Mouse (Mus musculus) left cerebral cortex, adult 2 months (tissue): ENCODE results near the gene Capza1. TPM values are rescaled to one million over a fixed set of nuclear protein-coding genes. Genes with fewer than 3 reads are reported as not detected.
"Not testable (repeated sequence)": the region's sequence is repeated elsewhere in the genome, so short reads cannot be mapped to it uniquely, and the experiment has no call there.

Experiments used
- DNase-seq, 2 experiments: peaks; one replicate each; pipeline ENCODE4 v3.0.0; 2021 to 2022; ENCODE audit warnings: low spot score in 2 of 2, mixed read lengths in 1 of 2; ENCODE audit errors: extremely low spot score in 1 of 2
- H3K27ac ChIP-seq: fragments of 200-600 bp; 2 replicates; pipeline ENCODE4 v1.8.1; 2022
- H3K4me3 ChIP-seq: fragments of 200-600 bp; 2 replicates; pipeline ENCODE4 v1.8.1; 2022
- CTCF ChIP-seq: fragments of 200-600 bp; IDR thresholded peaks from 2 replicates; pipeline ENCODE4 v1.8.1; 2022; ENCODE audit warnings: antibody characterized with exemption, mild to moderate bottlenecking, moderate library complexity
- intact Hi-C: fragments of 180-260 bp; cut with DNase I; formaldehyde crosslinking; loops from one replicate; pipeline ENCODE4 v1.15.1; 2025
- total RNA-seq, 2 experiments: library from RNA; stranded (reverse); gene quantifications; 2 replicates each; pipeline ENCODE4 v1.2.3; 2021

Capza1 gene
- total RNA-seq, 2 experiments from 2014 or later: 35.1 to 39.8 TPM

GRCm38 (mm10) chr3:104815346-104815745, 49.0 kb downstream of the Capza1 start:
- TF ChIP-seq CTCF: no peak
- intact Hi-C loops: no loop called here
- Histone ChIP-seq H3K27ac (no peak overlapping the region), H3K4me3 (no peak overlapping the region)
- DNase-seq: no peak

DNA sequence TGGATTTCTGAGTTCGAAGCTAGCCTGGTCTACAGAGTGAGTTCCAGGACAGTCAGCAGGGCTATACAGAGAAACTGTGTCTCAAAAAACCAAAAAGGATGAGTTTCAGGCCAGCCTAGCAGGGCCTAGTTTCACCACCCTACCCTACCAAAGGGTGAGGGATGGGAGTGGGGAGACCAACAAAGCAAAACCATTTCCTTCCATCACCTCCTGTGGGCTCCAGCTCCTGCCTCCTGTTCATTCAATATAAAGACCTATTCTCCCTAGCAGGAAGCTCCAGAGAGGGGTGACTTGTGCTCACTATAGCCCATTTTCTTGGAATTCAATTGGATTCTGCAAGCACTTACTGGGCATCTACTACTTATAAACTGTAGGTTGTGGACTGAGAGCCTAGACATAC, 49.6 kb downstream of the Capza1 start:
- DNase-seq: no peak
- Histone ChIP-seq H3K4me3 (no peak overlapping the region), H3K27ac (no peak overlapping the region)
- no peak for TF ChIP-seq CTCF
- intact Hi-C loops: no loop called here

DNA sequence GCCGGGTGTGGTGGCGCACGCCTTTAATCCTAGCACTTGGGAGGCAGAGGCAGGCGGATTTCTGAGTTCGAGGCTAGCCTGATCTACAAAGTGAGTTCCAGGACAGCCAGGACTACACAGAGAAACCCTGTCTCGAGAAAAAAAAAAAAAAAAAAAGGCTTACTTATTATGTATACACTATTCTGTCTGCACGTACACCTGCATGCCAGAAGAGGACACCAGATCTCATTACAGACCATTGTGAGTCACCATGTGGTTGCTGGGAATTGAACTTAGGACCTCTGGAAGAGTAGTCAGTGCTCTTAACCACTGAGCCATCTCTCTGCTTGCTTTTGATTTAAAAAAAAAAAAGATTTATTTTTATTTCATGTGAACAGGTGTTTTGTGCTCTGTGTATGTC, 51.1 kb downstream of the Capza1 start:
- DNase-seq, H3K27ac ChIP-seq, H3K4me3 ChIP-seq, intact Hi-C loops: not testable (repeated sequence)

DNA sequence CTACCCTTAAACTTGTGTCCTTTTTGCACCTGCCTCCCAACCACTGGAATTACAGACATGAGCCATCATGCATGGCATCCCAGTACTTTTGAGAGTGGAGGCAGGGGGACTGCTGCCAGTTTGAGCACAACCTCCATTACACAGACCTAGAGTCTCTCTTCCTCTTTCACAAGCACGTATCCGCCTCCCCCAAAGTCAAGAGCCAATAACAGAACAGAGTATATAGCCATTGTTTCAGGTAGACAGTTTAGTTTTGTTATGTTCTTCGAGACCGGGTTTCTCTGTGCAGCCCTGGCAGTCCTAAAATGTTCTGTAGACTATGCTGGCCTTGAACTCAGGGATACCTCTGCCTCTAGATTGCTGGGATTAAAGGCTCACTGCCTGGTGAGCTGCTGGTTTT, 52.1 kb downstream of the Capza1 start:
- no peak for DNase-seq
- intact Hi-C loops: no loop called here
- H3K27ac ChIP-seq: no peak overlapping the region
- H3K4me3 ChIP-seq: no peak overlapping the region
- no peak for TF ChIP-seq CTCF

GRCm38 (mm10) chr3:104811752-104812151, 52.6 kb downstream of the Capza1 start:
- TF ChIP-seq CTCF: no peak
- H3K27ac ChIP-seq: no peak overlapping the region
- H3K4me3 ChIP-seq: no peak overlapping the region
- no peak for DNase-seq
- intact Hi-C loops: no loop called here

GRCm38 (mm10) chr3:104805539-104805938, 58.8 kb downstream of the Capza1 start:
- no peak for TF ChIP-seq CTCF
- intact Hi-C loops: no loop called here

GRCm38 (mm10) chr3:104804312-104804711, 60.0 kb downstream of the Capza1 start:
- intact Hi-C loops: no loop called here
- no peak overlapping the region for H3K27ac ChIP-seq
- no peak for DNase-seq
- TF ChIP-seq CTCF: no peak
- H3K4me3 ChIP-seq: no peak overlapping the region

More at GRCm38 (mm10) chr3:104805539-104805938, 58.8 kb downstream of the Capza1 start:
- Histone ChIP-seq H3K4me3 (no peak overlapping the region), H3K27ac (no peak overlapping the region)
- no peak for DNase-seq

DNA sequence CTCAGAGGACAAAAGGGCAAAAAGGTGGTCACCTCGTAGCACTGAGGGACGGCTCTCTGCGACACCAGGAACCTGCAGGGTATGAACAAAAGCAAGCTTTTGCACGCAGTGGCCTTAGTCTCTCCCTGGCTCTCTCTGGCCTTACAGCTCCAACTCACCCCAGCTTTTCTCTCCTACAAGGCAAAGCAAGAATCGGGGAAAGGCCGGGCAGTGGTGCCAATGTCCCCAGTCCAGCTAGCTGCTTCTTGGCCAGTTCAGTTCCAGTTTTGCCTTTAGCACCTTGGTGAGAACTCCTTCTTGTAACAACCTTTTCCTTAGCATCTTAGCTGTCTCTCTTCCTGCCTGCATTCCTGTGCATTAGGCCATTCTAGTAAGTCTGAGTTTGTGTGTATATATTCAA, 62.8 kb downstream of the Capza1 start:
- intact Hi-C loops: no loop called here
- DNase-seq: no peak
- no peak for TF ChIP-seq CTCF
- Histone ChIP-seq H3K27ac (no peak overlapping the region), H3K4me3 (no peak overlapping the region)

GRCm38 (mm10) chr3:104800681-104801080, 63.6 kb downstream of the Capza1 start:
- no peak for DNase-seq
- intact Hi-C loops: no loop called here
- no peak overlapping the region for H3K4me3 ChIP-seq
- no peak overlapping the region for H3K27ac ChIP-seq
- no peak for TF ChIP-seq CTCF

DNA sequence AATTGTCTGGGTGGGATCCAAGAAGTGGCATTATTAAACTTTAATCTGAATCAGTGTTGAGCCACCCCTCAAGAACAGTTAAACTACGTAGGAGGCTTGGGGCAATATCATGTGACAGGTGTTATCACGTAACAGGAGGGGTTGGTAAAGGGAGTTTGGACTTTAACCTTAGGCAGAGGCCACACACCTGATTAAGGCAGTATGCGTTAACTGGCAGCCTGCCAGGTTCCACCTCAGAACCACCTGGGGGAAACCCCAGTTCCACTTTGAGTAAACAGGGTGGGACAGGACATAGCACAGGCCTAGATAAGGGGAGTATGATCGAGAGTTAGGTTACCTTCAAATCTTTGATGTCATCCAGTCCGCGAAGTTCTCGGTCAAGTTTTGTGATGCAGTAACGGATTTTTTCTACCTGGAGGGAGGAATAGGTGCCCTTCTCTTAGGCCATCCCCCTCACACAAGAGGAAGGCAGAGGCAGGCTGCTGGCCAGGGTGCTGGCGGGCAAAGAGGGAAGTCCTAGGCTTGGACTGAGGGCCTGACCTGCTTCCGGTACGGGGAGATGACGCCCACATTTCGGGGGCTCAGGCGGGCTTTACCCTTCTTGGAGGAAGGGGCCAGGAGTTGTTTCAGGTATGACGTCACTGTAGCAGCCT, 67.7 kb downstream of the Capza1 start:
- H3K27ac ChIP-seq: no peak overlapping the region
- H3K4me3 ChIP-seq: no peak overlapping the region
- DNase-seq: no peak
- TF ChIP-seq CTCF: no peak
- intact Hi-C loops: no loop called here

- Histone ChIP-seq H3K27ac (no peak overlapping the region), H3K4me3 (no peak overlapping the region)
- no peak for TF ChIP-seq CTCF
- intact Hi-C loops: no loop called here
- DNase-seq: no peak
Measured at GRCm38 (mm10) chr3:104795661-104796340, 68.5 kb downstream of the Capza1 start.

- intact Hi-C loops: no loop called here
- H3K27ac ChIP-seq: no peak overlapping the region
- no peak overlapping the region for H3K4me3 ChIP-seq
- no peak for DNase-seq
- TF ChIP-seq CTCF: no peak
Measured at GRCm38 (mm10) chr3:104794953-104795470, 69.3 kb downstream of the Capza1 start.
